Mouse (Mus musculus) midbrain, embryonic 14.5 days (tissue): ENCODE measurements around the gene Nfya. TPM values are rescaled to one million over a fixed set of nuclear protein-coding genes. Genes with fewer than 3 reads are reported as not detected.

Experiments used
- ATAC-seq: fragments of 200-750 bp; cut with Nextera tagmentation; 2 replicates; pipeline ENCODE4 v1.8.0; 2017; ENCODE audit warnings: moderate number of reproducible peaks, moderate library complexity; ENCODE audit not compliant: low FRiP score, low TSS enrichment
- DNase-seq: peaks from one replicate; pipeline ENCODE4 v3.0.0-alpha.2; 2015
- H3K27ac ChIP-seq: fragments of 300-500 bp; sonication (generic); replicated peaks from 2 replicates; pipeline ENCODE4 v1.5.1; 2014; ENCODE audit warnings: mild to moderate bottlenecking, low read depth, low read length, moderate library complexity
- H3K27me3 ChIP-seq: fragments of 300-500 bp; sonication (generic); 2 replicates; pipeline ENCODE4 v1.6.1; 2014; ENCODE audit warnings: low read length, control low read depth, mixed read lengths; ENCODE audit not compliant: control insufficient read depth, insufficient read depth
- H3K36me3 ChIP-seq: fragments of 300-500 bp; sonication (generic); 2 replicates; pipeline ENCODE4 v1.6.1; 2014; ENCODE audit warnings: low read length, control low read depth; ENCODE audit not compliant: control insufficient read depth, insufficient read depth
- H3K4me1 ChIP-seq: fragments of 300-500 bp; sonication (generic); 2 replicates; pipeline ENCODE4 v1.6.1; 2014; ENCODE audit warnings: mild to moderate bottlenecking, antibody characterized with exemption, low read length, control low read depth; ENCODE audit not compliant: control insufficient read depth, insufficient read depth
- H3K4me2 ChIP-seq: fragments of 300-500 bp; sonication (generic); 2 replicates; pipeline ENCODE4 v1.6.1; 2014; ENCODE audit warnings: mild to moderate bottlenecking, low read length, moderate library complexity
- H3K4me3 ChIP-seq: fragments of 300-500 bp; sonication (generic); replicated peaks from 2 replicates; pipeline ENCODE4 v1.5.1; 2014; ENCODE audit warnings: low read depth, low read length
- H3K9ac ChIP-seq: fragments of 300-500 bp; sonication (generic); replicated peaks from 2 replicates; pipeline ENCODE4 v1.6.1; 2014; ENCODE audit warnings: mild to moderate bottlenecking, low read length, moderate library complexity
- H3K9me3 ChIP-seq: fragments of 300-500 bp; sonication (generic); 2 replicates; pipeline ENCODE4 v1.6.1; 2016; ENCODE audit warnings: low read length, control low read depth, mixed read lengths; ENCODE audit not compliant: control insufficient read depth
- WGBS: fragments of 180-500 bp; shearing (Covaris S2); extraction: QIAGEN DNeasy Blood & Tissue Kit; methylation state at CpG from one replicate; pipeline ENCODE4 v1.1.7; 2014; 5-methylcytosine and 5-hydroxymethylcytosine counted together
- polyA plus RNA-seq: library from polyadenylated mRNA; unstranded; fragments of >200 nt; fragmentation: Nextera tagmentation; extraction: Ambion mirVana; gene quantifications from 2 replicates; pipeline ENCODE4 v1.2.1, GENCODE M21; 2014

Gene Nfya
- polyA plus RNA-seq, 1 experiment from 2014 or later = 16.5 TPM

- ATAC-seq (no peak), DNase-seq (no peak)
- Histone ChIP-seq H3K4me3 (no peak overlapping the region), H3K9me3 (no peaks in the 10 kb centered on the region), H3K27me3 (no peaks in the 10 kb centered on the region), H3K4me1 (no peaks in the 10 kb centered on the region), H3K27ac (no peak overlapping the region), H3K36me3 (peaks cover 82% of the 10 kb centered on the region), H3K4me2 (no peak overlapping the region), H3K9ac (no peak overlapping the region)
- WGBS = 95% methylated on average over 5 of the region's 5 CpGs
These were observed 20.3 kb downstream of the Nfya start for GRCm38 (mm10) chr17:48389442-48389841.

GRCm38 (mm10) chr17:48388666-48389065, 21.0 kb downstream of the Nfya start:
- Histone ChIP-seq H3K27ac (no peak overlapping the region), H3K9me3 (no peaks in the 10 kb centered on the region), H3K4me3 (no peak overlapping the region), H3K27me3 (no peaks in the 10 kb centered on the region), H3K4me1 (no peaks in the 10 kb centered on the region), H3K9ac (no peak overlapping the region), H3K4me2 (no peak overlapping the region), H3K36me3 (peaks cover 74% of the 10 kb centered on the region)
- DNase-seq = no peak
- 83% methylated on average over 2 of the region's 2 CpGs for WGBS
- no peak for ATAC-seq

- ATAC-seq (no peak), DNase-seq (no peak)
- Histone ChIP-seq H3K9ac (no peak overlapping the region), H3K27me3 (no peaks in the 10 kb centered on the region), H3K36me3 (peaks cover 47% of the 10 kb centered on the region), H3K9me3 (no peaks in the 10 kb centered on the region), H3K27ac (no peak overlapping the region), H3K4me2 (no peak overlapping the region), H3K4me3 (no peak overlapping the region), H3K4me1 (no peaks in the 10 kb centered on the region)
- 92% methylated on average over 2 of the region's 2 CpGs for whole genome bisulfite sequencing
These were observed 23.8 kb downstream of the Nfya start for GRCm38 (mm10) chr17:48385786-48386461.

GRCm38 (mm10) chr17:48379050-48379449, 30.7 kb downstream of the Nfya start:
- Histone ChIP-seq H3K9ac (no peak overlapping the region), H3K36me3 (no peaks in the 10 kb centered on the region), H3K27me3 (no peaks in the 10 kb centered on the region), H3K4me2 (no peak overlapping the region), H3K27ac (no peak overlapping the region), H3K9me3 (no peaks in the 10 kb centered on the region), H3K4me3 (no peak overlapping the region), H3K4me1 (no peaks in the 10 kb centered on the region)
- DNase-seq (no peak), ATAC-seq (no peak)

GRCm38 (mm10) chr17:48376102-48376501, 33.6 kb downstream of the Nfya start:
- H3K9ac ChIP-seq = no peak overlapping the region
- no peaks in the 10 kb centered on the region for H3K9me3 ChIP-seq
- H3K4me1 ChIP-seq = no peaks in the 10 kb centered on the region
- no peak overlapping the region for H3K4me3 ChIP-seq
- H3K4me2 ChIP-seq = no peak overlapping the region
- no peak for ATAC-seq
- H3K36me3 ChIP-seq = no peaks in the 10 kb centered on the region
- WGBS = 90% methylated on average over 1 of the region's 1 CpGs
- H3K27me3 ChIP-seq = no peaks in the 10 kb centered on the region
- DNase-seq = no peak
- H3K27ac ChIP-seq = no peak overlapping the region

GRCm38 (mm10) chr17:48372987-48373386, 36.7 kb downstream of the Nfya start:
- Histone ChIP-seq H3K36me3 (no peaks in the 10 kb centered on the region), H3K4me1 (no peaks in the 10 kb centered on the region), H3K27me3 (no peaks in the 10 kb centered on the region), H3K9me3 (no peaks in the 10 kb centered on the region), H3K9ac (no peak overlapping the region), H3K27ac (no peak overlapping the region), H3K4me2 (no peak overlapping the region), H3K4me3 (no peak overlapping the region)
- 88% methylated on average over 8 of the region's 8 CpGs for WGBS
- DNase-seq (no peak), ATAC-seq (no peak)

GRCm38 (mm10) chr17:48371621-48372020, 38.1 kb downstream of the Nfya start:
- H3K36me3 ChIP-seq = no peaks in the 10 kb centered on the region
- no peak for DNase-seq
- no peak for ATAC-seq

GRCm38 (mm10) chr17:48366806-48367205, 42.9 kb downstream of the Nfya start:
- Histone ChIP-seq H3K4me3 (no peak overlapping the region), H3K9ac (no peak overlapping the region), H3K4me1 (no peaks in the 10 kb centered on the region), H3K27me3 (no peaks in the 10 kb centered on the region), H3K4me2 (no peak overlapping the region), H3K9me3 (no peaks in the 10 kb centered on the region), H3K36me3 (no peaks in the 10 kb centered on the region), H3K27ac (no peak overlapping the region)
- 92% methylated on average over 5 of the region's 5 CpGs for WGBS
- DNase-seq (no peak), ATAC-seq (no peak)

More at GRCm38 (mm10) chr17:48371621-48372020, 38.1 kb downstream of the Nfya start:
- Histone ChIP-seq H3K27ac (no peak overlapping the region), H3K4me1 (no peaks in the 10 kb centered on the region), H3K9ac (no peak overlapping the region), H3K27me3 (no peaks in the 10 kb centered on the region), H3K4me3 (no peak overlapping the region), H3K4me2 (no peak overlapping the region), H3K9me3 (no peaks in the 10 kb centered on the region)

- no peaks in the 10 kb centered on the region for H3K36me3 ChIP-seq
- no peak overlapping the region for H3K9ac ChIP-seq
- no peak overlapping the region for H3K4me3 ChIP-seq
- no peaks in the 10 kb centered on the region for H3K9me3 ChIP-seq
- 65% methylated on average over 9 of the region's 9 CpGs for WGBS
- H3K4me1 ChIP-seq = no peaks in the 10 kb centered on the region
- DNase-seq (no peak), ATAC-seq (no peak)
- H3K27me3 ChIP-seq = no peaks in the 10 kb centered on the region
- no peak overlapping the region for H3K4me2 ChIP-seq
- no peak overlapping the region for H3K27ac ChIP-seq
These were observed 44.1 kb downstream of the Nfya start for GRCm38 (mm10) chr17:48365511-48366155.
